Mouse (Mus musculus): ENCODE measurements around the gene Nfx1. TPM values are rescaled to one million over a fixed set of nuclear protein-coding genes. Genes with fewer than 3 reads are reported as not detected.

Gene Nfx1
- total and polyA plus RNA-seq, 2 experiments from 2014 or later, result 63.1 to 76.3 TPM

DNA sequence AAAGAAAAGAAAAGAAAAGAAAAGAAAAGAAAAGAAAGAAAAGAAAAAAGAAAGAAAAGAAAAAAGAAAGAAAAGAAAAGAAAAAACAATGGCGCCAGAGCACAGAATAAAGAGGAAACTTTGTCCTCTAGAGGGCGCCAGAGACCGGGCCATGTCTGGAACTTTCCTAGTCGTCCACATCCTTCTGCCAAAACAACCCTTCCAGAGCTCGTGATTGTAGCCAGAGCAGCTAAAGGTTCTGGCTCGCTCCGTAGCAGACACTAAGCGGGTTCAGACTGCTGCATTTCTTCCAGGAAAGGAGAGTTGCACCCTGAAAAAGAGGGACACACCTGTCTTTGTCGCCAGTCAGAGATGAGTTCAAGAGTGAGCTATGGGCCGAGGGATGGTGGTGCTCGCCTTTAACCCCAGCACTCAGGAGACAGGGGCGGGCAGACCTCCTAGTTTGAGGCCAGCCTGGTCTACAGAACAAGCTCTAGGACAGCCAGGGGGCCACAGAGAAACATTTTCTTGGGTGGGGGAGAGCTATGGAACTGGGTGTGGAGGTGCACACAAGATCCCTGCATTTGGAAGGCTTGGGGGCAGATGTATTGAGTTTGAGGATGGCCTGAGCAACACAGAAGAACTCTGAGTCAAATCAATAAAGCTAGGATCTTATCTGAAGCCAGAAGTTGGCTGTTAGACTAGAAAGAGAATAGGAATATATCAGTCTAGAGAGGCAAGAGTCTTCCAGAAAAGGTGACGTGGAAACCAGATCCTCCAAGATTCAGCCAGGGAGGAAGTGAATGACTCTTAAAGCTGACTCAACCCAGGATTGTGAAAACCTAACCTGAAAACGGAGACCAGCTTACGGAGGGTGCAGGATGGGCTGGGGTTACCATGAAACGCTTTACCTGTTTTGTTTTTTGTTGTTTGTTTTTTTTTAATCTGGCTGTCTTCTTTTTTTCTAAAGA is 80.3 kb downstream of the Nfx1 start:
- Histone ChIP-seq H3K27me3 (ENCODE audit: insufficient read depth, low read length) (no peaks in the 10 kb centered on the region), H3K4me3 (ENCODE audit: low read depth, low read length) (no peak overlapping the region), H3K9ac (replicated peaks; ENCODE audit: low read length, poor library complexity, severe bottlenecking) (no peak overlapping the region), H3K27ac (ENCODE audit: low read depth, low read length) (no peak overlapping the region), H3K36me3 (ENCODE audit: insufficient read depth, low read length) (no peaks in the 10 kb centered on the region), H3K4me2 (ENCODE audit: low read depth, low read length, poor library complexity, severe bottlenecking) (peak overlapping the region; percentile 29; the same call in 1 of the 2 replicates), H3K4me1 (ENCODE audit: insufficient read depth, low read length) (no peaks in the 10 kb centered on the region), H3K9me3 (ENCODE audit: low read length) (no peaks in the 10 kb centered on the region)
- peak; percentile 90 for TF ChIP-seq CTCF (IDR thresholded peaks at IDR 0.05)
- peak; percentile 94 for DNase-seq (ENCODE audit: low spot score)
- WGBS, result 36% methylated on average over 16 of the region's 16 CpGs
- peak; percentile 62; the same call in 1 of the 2 replicates for ATAC-seq (ENCODE audit: low FRiP score)

GRCm38 (mm10) chr4:41051781-41052180 is 81.1 kb downstream of the Nfx1 start:
- H3K4me3 ChIP-seq (ENCODE audit: low read depth, low read length), result no peak overlapping the region
- H3K9me3 ChIP-seq (ENCODE audit: low read length), result no peaks in the 10 kb centered on the region
- DNase-seq (ENCODE audit: low spot score), result no peak
- TF ChIP-seq CTCF (IDR thresholded peaks at IDR 0.05), result peak; percentile 11; the same call in 1 of the 2 replicates
- no peak overlapping the region for H3K9ac ChIP-seq (replicated peaks; ENCODE audit: low read length, poor library complexity, severe bottlenecking)
- 86% methylated on average over 7 of the region's 7 CpGs for WGBS
- H3K4me2 ChIP-seq (ENCODE audit: low read depth, low read length, poor library complexity, severe bottlenecking), result no peak overlapping the region
- no peak for ATAC-seq (ENCODE audit: low FRiP score)
- no peaks in the 10 kb centered on the region for H3K36me3 ChIP-seq (ENCODE audit: insufficient read depth, low read length)
- H3K27ac ChIP-seq (ENCODE audit: low read depth, low read length), result no peak overlapping the region
- no peaks in the 10 kb centered on the region for H3K27me3 ChIP-seq (ENCODE audit: insufficient read depth, low read length)
- H3K4me1 ChIP-seq (ENCODE audit: insufficient read depth, low read length), result no peaks in the 10 kb centered on the region

- Histone ChIP-seq H3K36me3 (ENCODE audit: insufficient read depth, low read length) (no peaks in the 10 kb centered on the region), H3K27ac (ENCODE audit: low read depth, low read length) (no peak overlapping the region), H3K4me3 (ENCODE audit: low read depth, low read length) (no peak overlapping the region), H3K27me3 (ENCODE audit: insufficient read depth, low read length) (no peaks in the 10 kb centered on the region), H3K4me1 (ENCODE audit: insufficient read depth, low read length) (no peaks in the 10 kb centered on the region), H3K9ac (replicated peaks; ENCODE audit: low read length, poor library complexity, severe bottlenecking) (no peak overlapping the region), H3K4me2 (ENCODE audit: low read depth, low read length, poor library complexity, severe bottlenecking) (no peak overlapping the region), H3K9me3 (ENCODE audit: low read length) (no peaks in the 10 kb centered on the region)
- DNase-seq (ENCODE audit: low spot score), result no peak
- no peak for TF ChIP-seq CTCF (IDR thresholded peaks at IDR 0.05)
- no peak for ATAC-seq (ENCODE audit: low FRiP score)
- WGBS, result 86% methylated on average over 13 of the region's 13 CpGs
Observed at GRCm38 (mm10) chr4:41055111-41055510, 84.4 kb downstream of the Nfx1 start.

DNA sequence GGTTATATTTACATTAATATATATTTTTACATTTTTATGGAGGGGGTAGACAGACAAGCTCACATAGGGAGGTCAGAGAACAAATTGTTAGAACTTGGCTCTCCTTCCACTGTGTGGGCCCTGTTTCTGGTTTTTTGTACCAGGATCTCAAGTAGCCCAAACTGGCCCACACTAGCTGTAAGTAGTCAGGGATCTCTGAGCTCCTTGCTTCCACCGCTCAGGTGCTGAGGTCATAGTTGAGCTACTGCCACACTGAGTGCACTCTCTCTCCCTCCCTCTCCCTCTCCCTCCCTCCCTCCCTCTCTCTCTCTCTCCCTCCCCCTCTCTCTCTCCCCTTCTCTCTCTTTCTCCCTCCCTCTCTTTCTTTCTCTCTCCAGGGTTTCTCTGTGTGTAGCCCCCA is 85.5 kb downstream of the Nfx1 start:
- Histone ChIP-seq H3K4me1 (ENCODE audit: insufficient read depth, low read length) (no peaks in the 10 kb centered on the region), H3K4me3 (ENCODE audit: low read depth, low read length) (no peak overlapping the region), H3K4me2 (ENCODE audit: low read depth, low read length, poor library complexity, severe bottlenecking) (no peak overlapping the region), H3K9ac (replicated peaks; ENCODE audit: low read length, poor library complexity, severe bottlenecking) (no peak overlapping the region), H3K9me3 (ENCODE audit: low read length) (no peaks in the 10 kb centered on the region), H3K27ac (ENCODE audit: low read depth, low read length) (no peak overlapping the region), H3K36me3 (ENCODE audit: insufficient read depth, low read length) (no peaks in the 10 kb centered on the region), H3K27me3 (ENCODE audit: insufficient read depth, low read length) (no peaks in the 10 kb centered on the region)
- DNase-seq (ENCODE audit: low spot score), result no peak
- 65% methylated on average over 1 of the region's 1 CpGs for WGBS
- no peak for TF ChIP-seq CTCF (IDR thresholded peaks at IDR 0.05)
- ATAC-seq (ENCODE audit: low FRiP score), result no peak

- ATAC-seq (ENCODE audit: low FRiP score) (no peak), DNase-seq (ENCODE audit: low spot score) (no peak)
- TF ChIP-seq CTCF (IDR thresholded peaks at IDR 0.05), result no peak
- Histone ChIP-seq H3K27ac (ENCODE audit: low read depth, low read length) (no peak overlapping the region), H3K36me3 (ENCODE audit: insufficient read depth, low read length) (no peaks in the 10 kb centered on the region), H3K9me3 (ENCODE audit: low read length) (no peaks in the 10 kb centered on the region), H3K4me2 (ENCODE audit: low read depth, low read length, poor library complexity, severe bottlenecking) (no peak overlapping the region), H3K4me1 (ENCODE audit: insufficient read depth, low read length) (no peaks in the 10 kb centered on the region), H3K9ac (replicated peaks; ENCODE audit: low read length, poor library complexity, severe bottlenecking) (no peak overlapping the region), H3K4me3 (ENCODE audit: low read depth, low read length) (no peak overlapping the region), H3K27me3 (ENCODE audit: insufficient read depth, low read length) (no peaks in the 10 kb centered on the region)
- 67% methylated on average over 7 of the region's 7 CpGs for WGBS
Observed at GRCm38 (mm10) chr4:41056742-41057332, 86.1 kb downstream of the Nfx1 start.

DNA sequence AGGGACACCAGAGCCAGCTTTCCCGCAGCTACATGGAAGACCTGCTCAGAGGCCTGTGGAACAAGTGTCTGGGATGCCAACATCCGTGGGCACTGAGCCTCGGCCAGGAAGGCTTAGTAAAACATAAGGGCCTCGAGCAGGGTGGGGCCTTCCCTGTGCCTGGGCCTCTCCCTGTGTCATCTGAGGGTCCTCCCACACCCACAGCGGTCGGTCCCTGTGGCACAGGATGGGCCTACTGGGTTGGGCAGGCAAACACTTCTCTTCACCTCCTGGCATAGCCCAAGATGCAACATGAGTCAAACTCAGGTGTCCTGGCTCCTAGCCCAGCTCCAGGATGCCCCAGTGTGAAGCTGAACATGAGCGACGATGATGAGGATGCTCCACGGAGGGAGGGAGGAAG is 86.7 kb downstream of the Nfx1 start:
- Histone ChIP-seq H3K9ac (replicated peaks; ENCODE audit: low read length, poor library complexity, severe bottlenecking) (no peak overlapping the region), H3K4me2 (ENCODE audit: low read depth, low read length, poor library complexity, severe bottlenecking) (no peak overlapping the region), H3K27me3 (ENCODE audit: insufficient read depth, low read length) (no peaks in the 10 kb centered on the region), H3K9me3 (ENCODE audit: low read length) (no peaks in the 10 kb centered on the region), H3K27ac (ENCODE audit: low read depth, low read length) (no peak overlapping the region), H3K4me3 (ENCODE audit: low read depth, low read length) (no peak overlapping the region), H3K4me1 (ENCODE audit: insufficient read depth, low read length) (no peaks in the 10 kb centered on the region), H3K36me3 (ENCODE audit: insufficient read depth, low read length) (no peaks in the 10 kb centered on the region)
- 74% methylated on average over 8 of the region's 9 CpGs for WGBS
- DNase-seq (ENCODE audit: low spot score) (no peak), ATAC-seq (ENCODE audit: low FRiP score) (no peak)
- no peak for TF ChIP-seq CTCF (IDR thresholded peaks at IDR 0.05)

Data from midbrain, postnatal 0 days (tissue).